Mouse (Mus musculus): ENCODE measurements around the gene Clnk. TPM values are rescaled to one million over a fixed set of nuclear protein-coding genes. Genes with fewer than 3 reads are reported as not detected.
"Not testable (repeated sequence)": the region's sequence is repeated elsewhere in the genome, so short reads cannot be mapped to it uniquely, and the experiment has no call there.

Clnk gene
- polyA plus RNA-seq (2014; fragmentation: Nextera tagmentation; extraction: Ambion mirVana) = 0.12 and 0.15 TPM in 2 replicates

DNA sequence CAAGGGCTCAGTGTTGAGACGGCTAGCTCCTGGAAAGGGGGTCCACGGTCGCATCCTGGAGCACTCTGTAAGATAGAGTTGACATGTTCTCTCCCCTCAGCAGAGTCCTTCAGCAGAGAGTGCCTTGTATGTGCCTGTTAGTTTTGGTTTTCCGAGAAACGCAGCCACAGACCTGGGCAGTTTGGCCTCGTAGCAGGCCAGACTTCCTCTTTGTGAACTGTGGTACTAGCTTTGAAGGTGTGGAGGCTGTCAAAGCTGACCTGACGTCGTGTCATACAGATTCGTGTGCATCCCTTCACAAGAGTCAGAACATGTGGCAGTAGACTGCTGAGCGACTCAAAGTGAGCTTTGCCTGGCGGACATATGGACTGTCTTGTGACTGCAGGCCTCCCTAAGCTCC lies at the start of gene Clnk:
TSS of gene Clnk (minus strand) at position 191 of the 400 bp plus-strand sequence.
- 89% methylated on average over 11 of the region's 11 CpGs for WGBS
- no peak within 1 kb of the TSS for H3K9ac ChIP-seq (replicated peaks; ENCODE audit: low read depth, low read length)
- H3K36me3 ChIP-seq (ENCODE audit: control insufficient read depth, insufficient read depth, low read length) = no peaks in the 10 kb centered on the region
- no peak within 1 kb of the TSS for H3K4me2 ChIP-seq (ENCODE audit: low read depth, low read length)
- H3K9me3 ChIP-seq (ENCODE audit: control insufficient read depth, low read length) = no peaks in the 10 kb centered on the region
- no peaks in the 10 kb centered on the region for H3K27me3 ChIP-seq (ENCODE audit: control insufficient read depth, insufficient read depth, low read length)
- no peak within 1 kb of the TSS for H3K27ac ChIP-seq (ENCODE audit: low read depth, low read length)
- ATAC-seq (ENCODE audit: low read depth) = no peak
- H3K4me3 ChIP-seq (ENCODE audit: low read depth, low read length) = no peak within 1 kb of the TSS
- no peaks in the 10 kb centered on the region for H3K4me1 ChIP-seq (ENCODE audit: control insufficient read depth, insufficient read depth, low read length)

DNA sequence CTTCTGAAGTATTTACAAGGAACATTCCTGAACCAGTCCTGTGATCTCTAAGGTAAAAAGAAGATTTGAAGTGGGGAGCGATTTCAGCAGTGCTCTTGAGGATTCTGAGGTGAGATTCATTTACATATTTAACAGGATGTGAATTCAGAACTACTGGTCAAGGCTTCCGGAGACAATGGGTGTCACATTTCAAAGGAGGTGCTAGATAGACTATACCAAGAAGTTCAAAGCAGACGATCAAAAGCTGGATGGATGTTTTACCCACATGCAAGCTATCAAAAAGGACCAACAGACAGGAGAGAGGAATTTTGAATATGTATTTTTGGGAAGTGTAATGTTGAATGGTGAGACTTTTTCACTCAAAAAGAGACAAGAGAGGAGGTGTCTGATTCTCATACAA lies 28.7 kb upstream of the Clnk start:
- H3K9me3 ChIP-seq (ENCODE audit: control insufficient read depth, low read length) = no peaks in the 10 kb centered on the region
- 62% methylated on average over 3 of the region's 3 CpGs for WGBS
- H3K36me3 ChIP-seq (ENCODE audit: control insufficient read depth, insufficient read depth, low read length) = no peaks in the 10 kb centered on the region
- H3K4me3 ChIP-seq (ENCODE audit: low read depth, low read length) = no peak overlapping the region
- no peak overlapping the region for H3K9ac ChIP-seq (replicated peaks; ENCODE audit: low read depth, low read length)
- H3K27ac ChIP-seq (ENCODE audit: low read depth, low read length) = no peak overlapping the region
- ATAC-seq (ENCODE audit: low read depth) = no peak
- no peak overlapping the region for H3K4me2 ChIP-seq (ENCODE audit: low read depth, low read length)
- no peaks in the 10 kb centered on the region for H3K4me1 ChIP-seq (ENCODE audit: control insufficient read depth, insufficient read depth, low read length)
- H3K27me3 ChIP-seq (ENCODE audit: control insufficient read depth, insufficient read depth, low read length) = no peaks in the 10 kb centered on the region

- no peaks in the 10 kb centered on the region for H3K4me1 ChIP-seq (ENCODE audit: control insufficient read depth, insufficient read depth, low read length)
- H3K9ac ChIP-seq (replicated peaks; ENCODE audit: low read depth, low read length) = no peak overlapping the region
- H3K27me3 ChIP-seq (ENCODE audit: control insufficient read depth, insufficient read depth, low read length) = no peaks in the 10 kb centered on the region
- no peak overlapping the region for H3K4me3 ChIP-seq (ENCODE audit: low read depth, low read length)
- no peak for ATAC-seq (ENCODE audit: low read depth)
- H3K36me3 ChIP-seq (ENCODE audit: control insufficient read depth, insufficient read depth, low read length) = no peaks in the 10 kb centered on the region
- H3K4me2 ChIP-seq (ENCODE audit: low read depth, low read length) = no peak overlapping the region
- H3K27ac ChIP-seq (ENCODE audit: low read depth, low read length) = no peak overlapping the region
- 92% methylated on average over 3 of the region's 3 CpGs for WGBS
- no peaks in the 10 kb centered on the region for H3K9me3 ChIP-seq (ENCODE audit: control insufficient read depth, low read length)
Measured at GRCm38 (mm10) chr5:38904528-38905044, 28.0 kb upstream of the Clnk start.

GRCm38 (mm10) chr5:38902889-38903288 lies 26.3 kb upstream of the Clnk start:
- ATAC-seq (ENCODE audit: low read depth) = no peak

GRCm38 (mm10) chr5:38899051-38899450 lies 22.4 kb upstream of the Clnk start:
- H3K9me3 ChIP-seq (ENCODE audit: control insufficient read depth, low read length) = no peaks in the 10 kb centered on the region
- H3K27me3 ChIP-seq (ENCODE audit: control insufficient read depth, insufficient read depth, low read length) = no peaks in the 10 kb centered on the region
- H3K4me2 ChIP-seq (ENCODE audit: low read depth, low read length) = no peak overlapping the region
- no peak overlapping the region for H3K27ac ChIP-seq (ENCODE audit: low read depth, low read length)
- no peaks in the 10 kb centered on the region for H3K4me1 ChIP-seq (ENCODE audit: control insufficient read depth, insufficient read depth, low read length)
- no peak overlapping the region for H3K9ac ChIP-seq (replicated peaks; ENCODE audit: low read depth, low read length)
- 84% methylated on average over 2 of the region's 2 CpGs for WGBS
- H3K4me3 ChIP-seq (ENCODE audit: low read depth, low read length) = no peak overlapping the region
- ATAC-seq (ENCODE audit: low read depth) = no peak
- H3K36me3 ChIP-seq (ENCODE audit: control insufficient read depth, insufficient read depth, low read length) = no peaks in the 10 kb centered on the region

More at GRCm38 (mm10) chr5:38902889-38903288, 26.3 kb upstream of the Clnk start:
- Histone ChIP-seq H3K9me3 (ENCODE audit: control insufficient read depth, low read length) (no peaks in the 10 kb centered on the region), H3K4me1 (ENCODE audit: control insufficient read depth, insufficient read depth, low read length) (no peaks in the 10 kb centered on the region), H3K36me3 (ENCODE audit: control insufficient read depth, insufficient read depth, low read length) (no peaks in the 10 kb centered on the region), H3K4me3 (ENCODE audit: low read depth, low read length) (no peak overlapping the region), H3K9ac (replicated peaks; ENCODE audit: low read depth, low read length) (no peak overlapping the region), H3K27ac (ENCODE audit: low read depth, low read length) (no peak overlapping the region), H3K27me3 (ENCODE audit: control insufficient read depth, insufficient read depth, low read length) (no peaks in the 10 kb centered on the region), H3K4me2 (ENCODE audit: low read depth, low read length) (no peak overlapping the region)
- 90% methylated on average over 3 of the region's 3 CpGs for WGBS

- Histone ChIP-seq H3K9me3 (ENCODE audit: control insufficient read depth, low read length) (no peaks in the 10 kb centered on the region), H3K27me3 (ENCODE audit: control insufficient read depth, insufficient read depth, low read length) (no peaks in the 10 kb centered on the region), H3K4me1 (ENCODE audit: control insufficient read depth, insufficient read depth, low read length) (no peaks in the 10 kb centered on the region), H3K27ac (ENCODE audit: low read depth, low read length) (no peak overlapping the region), H3K36me3 (ENCODE audit: control insufficient read depth, insufficient read depth, low read length) (no peaks in the 10 kb centered on the region), H3K4me3 (ENCODE audit: low read depth, low read length) (no peak overlapping the region), H3K4me2 (ENCODE audit: low read depth, low read length) (no peak overlapping the region), H3K9ac (replicated peaks; ENCODE audit: low read depth, low read length) (no peak overlapping the region)
- WGBS = 96% methylated on average over 1 of the region's 1 CpGs
- no peak for ATAC-seq (ENCODE audit: low read depth)
Measured at GRCm38 (mm10) chr5:38888646-38889045, 12.0 kb upstream of the Clnk start.

- no peaks in the 10 kb centered on the region for H3K4me1 ChIP-seq (ENCODE audit: control insufficient read depth, insufficient read depth, low read length)
- H3K4me3 ChIP-seq (ENCODE audit: low read depth, low read length) = no peak overlapping the region
- 81% methylated on average over 2 of the region's 2 CpGs for WGBS
- no peak overlapping the region for H3K27ac ChIP-seq (ENCODE audit: low read depth, low read length)
- ATAC-seq (ENCODE audit: low read depth) = no peak
- H3K36me3 ChIP-seq (ENCODE audit: control insufficient read depth, insufficient read depth, low read length) = no peaks in the 10 kb centered on the region
- no peak overlapping the region for H3K9ac ChIP-seq (replicated peaks; ENCODE audit: low read depth, low read length)
- no peaks in the 10 kb centered on the region for H3K27me3 ChIP-seq (ENCODE audit: control insufficient read depth, insufficient read depth, low read length)
- H3K9me3 ChIP-seq (ENCODE audit: control insufficient read depth, low read length) = no peaks in the 10 kb centered on the region
- H3K4me2 ChIP-seq (ENCODE audit: low read depth, low read length) = no peak overlapping the region
Measured at GRCm38 (mm10) chr5:38886623-38887275, 10.1 kb upstream of the Clnk start.

DNA sequence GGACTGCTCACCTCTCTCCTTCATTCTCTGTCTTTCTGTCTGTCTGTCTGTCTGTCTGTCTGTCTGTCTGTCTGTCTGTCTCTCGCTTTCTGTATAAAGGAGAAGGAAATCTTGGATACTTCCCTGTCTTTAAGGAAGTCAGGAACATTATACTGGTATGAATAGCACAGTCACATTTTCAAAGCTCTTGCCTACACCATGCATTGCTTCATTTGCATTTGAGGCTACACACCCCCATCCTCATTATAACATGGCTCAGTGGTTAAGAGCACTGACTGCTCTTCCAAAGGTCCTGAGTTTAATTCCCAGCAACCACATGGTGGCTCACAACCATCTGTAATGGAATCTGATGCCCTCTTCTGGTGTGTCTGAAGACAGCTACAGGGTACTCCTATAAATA lies 6.0 kb upstream of the Clnk start:
- H3K36me3 ChIP-seq (ENCODE audit: control insufficient read depth, insufficient read depth, low read length); H3K27me3 ChIP-seq (ENCODE audit: control insufficient read depth, insufficient read depth, low read length); H3K27ac ChIP-seq (ENCODE audit: low read depth, low read length); H3K9me3 ChIP-seq (ENCODE audit: control insufficient read depth, low read length); H3K9ac ChIP-seq (replicated peaks; ENCODE audit: low read depth, low read length); ATAC-seq (ENCODE audit: low read depth); H3K4me3 ChIP-seq (ENCODE audit: low read depth, low read length); H3K4me1 ChIP-seq (ENCODE audit: control insufficient read depth, insufficient read depth, low read length); H3K4me2 ChIP-seq (ENCODE audit: low read depth, low read length): not testable (repeated sequence)
- WGBS = 93% methylated on average over 1 of the region's 1 CpGs

GRCm38 (mm10) chr5:38881728-38882620 lies 5.4 kb upstream of the Clnk start:
- Histone ChIP-seq H3K4me2 (ENCODE audit: low read depth, low read length) (no peak overlapping the region), H3K4me1 (ENCODE audit: control insufficient read depth, insufficient read depth, low read length) (no peaks in the 10 kb centered on the region), H3K27me3 (ENCODE audit: control insufficient read depth, insufficient read depth, low read length) (no peaks in the 10 kb centered on the region), H3K9ac (replicated peaks; ENCODE audit: low read depth, low read length) (no peak overlapping the region), H3K9me3 (ENCODE audit: control insufficient read depth, low read length) (no peaks in the 10 kb centered on the region), H3K27ac (ENCODE audit: low read depth, low read length) (no peak overlapping the region), H3K36me3 (ENCODE audit: control insufficient read depth, insufficient read depth, low read length) (no peaks in the 10 kb centered on the region), H3K4me3 (ENCODE audit: low read depth, low read length) (no peak overlapping the region)
- 68% methylated on average over 4 of the region's 4 CpGs for WGBS
- ATAC-seq (ENCODE audit: low read depth) = no peak
